Mouse (Mus musculus) embryonic facial prominence, embryonic 11.5 days (tissue): ENCODE measurements around the gene Mknk2. TPM values are rescaled to one million over a fixed set of nuclear protein-coding genes. Genes with fewer than 3 reads are reported as not detected.
A peak's percentile ranks its signal among the peaks of the same experiment; 100 is the strongest.
"Not testable (repeated sequence)": the region's sequence is repeated elsewhere in the genome, so short reads cannot be mapped to it uniquely, and the experiment has no call there.

Experiments
- ATAC-seq: fragments of 200-750 bp; cut with Nextera tagmentation; replicated peaks from 2 replicates; pipeline ENCODE4 v1.8.0; 2017; ENCODE audit warnings: low read depth; ENCODE audit not compliant: insufficient number of reproducible peaks, low FRiP score, low TSS enrichment
- DNase-seq: peaks from one replicate; pipeline ENCODE4 v3.0.0-alpha.2; 2015; ENCODE audit warnings: low spot score
- H3K27ac ChIP-seq: fragments of 300-500 bp; sonication (generic); replicated peaks from 2 replicates; pipeline ENCODE4 v1.5.1; 2014; ENCODE audit warnings: mild to moderate bottlenecking, low read depth, low read length, control low read depth
- H3K27me3 ChIP-seq: fragments of 300-500 bp; sonication (generic); 2 replicates; pipeline ENCODE4 v1.6.1; 2014; ENCODE audit warnings: mild to moderate bottlenecking, low read length, moderate library complexity, mixed read lengths; ENCODE audit not compliant: control insufficient read depth, insufficient read depth
- H3K36me3 ChIP-seq: fragments of 300-500 bp; sonication (generic); replicated peaks from 2 replicates; pipeline ENCODE4 v1.6.1; 2014; ENCODE audit warnings: low read depth, mild to moderate bottlenecking, low read length, moderate library complexity, mixed read lengths; ENCODE audit not compliant: control insufficient read depth, insufficient read depth
- H3K4me1 ChIP-seq: fragments of 300-500 bp; sonication (generic); 2 replicates; pipeline ENCODE4 v1.6.1; 2014; ENCODE audit warnings: low read length, mixed read lengths; ENCODE audit not compliant: control insufficient read depth, insufficient read depth
- H3K4me2 ChIP-seq: fragments of 300-500 bp; sonication (generic); 2 replicates; pipeline ENCODE4 v1.6.1; 2014; ENCODE audit warnings: low read depth, mild to moderate bottlenecking, control low read depth, low read length, moderate library complexity
- H3K4me3 ChIP-seq: fragments of 300-500 bp; sonication (generic); 2 replicates; pipeline ENCODE4 v1.5.1; 2014; ENCODE audit warnings: low read depth, low read length, control low read depth
- H3K9ac ChIP-seq: fragments of 300-500 bp; sonication (generic); replicated peaks from 2 replicates; pipeline ENCODE4 v1.6.1; 2014; ENCODE audit warnings: mild to moderate bottlenecking, control low read depth, low read length
- H3K9me3 ChIP-seq: fragments of 300-500 bp; sonication (generic); replicated peaks from 2 replicates; pipeline ENCODE4 v1.6.1; 2016; ENCODE audit warnings: mild to moderate bottlenecking, low read length, inconsistent platforms, mixed read lengths; ENCODE audit not compliant: control insufficient read depth
- WGBS: fragments of 180-500 bp; shearing (Covaris S2); extraction: QIAGEN DNeasy Blood & Tissue Kit; methylation state at CpG from one replicate; pipeline ENCODE4 v1.1.7; 2014; 5-methylcytosine and 5-hydroxymethylcytosine counted together
- polyA plus RNA-seq: library from polyadenylated mRNA; unstranded; fragments of >200 nt; fragmentation: Nextera tagmentation; extraction: Ambion mirVana; gene quantifications from 2 replicates; pipeline ENCODE4 v1.2.1, GENCODE M21; 2014

Gene Mknk2
- polyA plus RNA-seq, 1 experiment from 2014 or later, result 63.7 TPM

GRCm38 (mm10) chr10:80656863-80657623 lies 20.9 kb downstream of the Mknk2 start, which contains the start of gene Btbd2:
Gene Btbd2 (minus strand): TSS chr10:80657071.
- 16% methylated on average over 15 of the region's 15 CpGs for WGBS
- Histone ChIP-seq H3K27ac (peak within 1 kb of the TSS; percentile 83), H3K4me1 (peaks cover 2% of the 10 kb centered on the region; the same call in 1 of the 2 replicates), H3K27me3 (no peaks in the 10 kb centered on the region), H3K4me3 (peak within 1 kb of the TSS; percentile 93), H3K36me3 (no peaks in the 10 kb centered on the region), H3K9ac (peak within 1 kb of the TSS; percentile 96), H3K4me2 (peak within 1 kb of the TSS; percentile 88), H3K9me3 (no peaks in the 10 kb centered on the region)
- DNase-seq (no peak), ATAC-seq (no peak; the same call in 1 of the 2 replicates)

- peak; percentile 100 for DNase-seq
- Histone ChIP-seq H3K9ac (peak overlapping the region; percentile 96), H3K9me3 (no peaks in the 10 kb centered on the region), H3K36me3 (no peaks in the 10 kb centered on the region), H3K27me3 (no peaks in the 10 kb centered on the region), H3K4me3 (peak overlapping the region; percentile 93), H3K27ac (peak overlapping the region; percentile 83), H3K4me1 (peaks cover 2% of the 10 kb centered on the region; the same call in 1 of the 2 replicates), H3K4me2 (peak overlapping the region; percentile 88)
- ATAC-seq, result peak; percentile 63
- under 1% methylated on average over 70 of the region's 72 CpGs for WGBS
Measured at GRCm38 (mm10) chr10:80656130-80656862, 21.6 kb downstream of the Mknk2 start.

- Histone ChIP-seq H3K36me3 (no peaks in the 10 kb centered on the region), H3K27me3 (no peaks in the 10 kb centered on the region), H3K4me3 (peak overlapping the region; percentile 93), H3K4me2 (peak overlapping the region; percentile 88), H3K9ac (peak overlapping the region; percentile 96), H3K4me1 (peaks cover 2% of the 10 kb centered on the region; the same call in 1 of the 2 replicates), H3K9me3 (no peaks in the 10 kb centered on the region), H3K27ac (peak overlapping the region; percentile 65)
- DNase-seq, result no peak
- WGBS, result 8% methylated on average over 12 of the region's 12 CpGs
- ATAC-seq, result peak; percentile 50
Measured at GRCm38 (mm10) chr10:80655406-80656129, 22.3 kb downstream of the Mknk2 start.

GRCm38 (mm10) chr10:80654866-80655265 lies 23.0 kb downstream of the Mknk2 start:
- no peak overlapping the region for H3K9ac ChIP-seq
- no peak overlapping the region for H3K4me3 ChIP-seq
- H3K27ac ChIP-seq, result no peak overlapping the region
- H3K4me1 ChIP-seq, result peaks cover 2% of the 10 kb centered on the region; the same call in 1 of the 2 replicates
- ATAC-seq (no peak), DNase-seq (no peak)
- no peaks in the 10 kb centered on the region for H3K36me3 ChIP-seq
- H3K9me3 ChIP-seq, result no peaks in the 10 kb centered on the region
- peak overlapping the region; percentile 88; the same call in 1 of the 2 replicates for H3K4me2 ChIP-seq
- WGBS, result 87% methylated on average over 6 of the region's 6 CpGs
- no peaks in the 10 kb centered on the region for H3K27me3 ChIP-seq

GRCm38 (mm10) chr10:80653156-80653720 lies 24.7 kb downstream of the Mknk2 start:
- WGBS, result 90% methylated on average over 6 of the region's 6 CpGs
- Histone ChIP-seq H3K27ac (no peak overlapping the region), H3K4me1 (peaks cover 2% of the 10 kb centered on the region; the same call in 1 of the 2 replicates), H3K36me3 (no peaks in the 10 kb centered on the region; the same call in 1 of the 2 replicates), H3K4me2 (no peak overlapping the region), H3K4me3 (no peak overlapping the region), H3K27me3 (no peaks in the 10 kb centered on the region), H3K9me3 (no peaks in the 10 kb centered on the region), H3K9ac (no peak overlapping the region)
- no peak for ATAC-seq
- DNase-seq, result no peak

GRCm38 (mm10) chr10:80650392-80650791 lies 27.5 kb downstream of the Mknk2 start:
- no peak for ATAC-seq
- 92% methylated on average over 10 of the region's 10 CpGs for WGBS
- no peaks in the 10 kb centered on the region for H3K9me3 ChIP-seq
- H3K9ac ChIP-seq, result no peak overlapping the region
- no peak for DNase-seq
- H3K36me3 ChIP-seq, result no peaks in the 10 kb centered on the region; the same call in 1 of the 2 replicates
- no peak overlapping the region for H3K27ac ChIP-seq
- peaks cover 2% of the 10 kb centered on the region; the same call in 1 of the 2 replicates for H3K4me1 ChIP-seq
- no peak overlapping the region for H3K4me3 ChIP-seq
- no peaks in the 10 kb centered on the region for H3K27me3 ChIP-seq
- H3K4me2 ChIP-seq, result no peak overlapping the region

- H3K4me2 ChIP-seq, DNase-seq, H3K9ac ChIP-seq, ATAC-seq, H3K4me1 ChIP-seq, H3K36me3 ChIP-seq, H3K27ac ChIP-seq, H3K9me3 ChIP-seq, H3K27me3 ChIP-seq, H3K4me3 ChIP-seq: not testable (repeated sequence)
- WGBS, result 86% methylated on average over 6 of the region's 6 CpGs
Measured at GRCm38 (mm10) chr10:80649910-80650309, 28.0 kb downstream of the Mknk2 start.
